In genomic region chr5:73382737-73383646, GRCm38 (mm10) we compare ENCODE assay signal across 9 mouse cellular contexts. TPM values are rescaled to one million over a fixed set of nuclear protein-coding genes. Genes with fewer than 3 reads are reported as not detected.
DNase-seq lines count a peak whose midpoint lies in the region; ATAC-seq lines count a peak whose summit lies in the region.
"Had no signal": no experiment of that assay in that cellular context is flagged by ENCODE, and none has a peak within 500 bp of the region (broad histone marks: within the 10 kb centered on the region; RNA-seq: fewer than 3 reads in every experiment).

No protein-coding gene starts in this region.

- peak; percentile 47 for DNase-seq in kidney, adult 11 months
- peak; percentile 76 for DNase-seq in adrenal gland, postnatal 10 days
- peak; percentile 70 for DNase-seq in embryo, embryonic 11.5 days (ENCODE audit: low read depth, low spot score)
- peak; percentile 81 for DNase-seq in heart, postnatal 4 days
- peak; percentile 60 to 86 for DNase-seq in layer of hippocampus, postnatal 14 days (ENCODE audit: low spot score in 2 of 2)
- peak; percentile 40 for DNase-seq in testis, postnatal 14 days (ENCODE audit: low spot score)

- H3K4me2 ChIP-seq in kidney, embryonic 16.5 days (replicated peaks; ENCODE audit: low read depth, low read length), result no peak overlapping the region
- H3K4me2 ChIP-seq in midbrain, embryonic 15.5 days, result no peak overlapping the region
- H3K4me2 ChIP-seq: lung, embryonic 15.5 days had no signal

- WGBS in kidney, embryonic 16.5 days, result 28% methylated on average over 3 of the region's 3 CpGs
- WGBS in midbrain, embryonic 15.5 days, result 26% methylated on average over 3 of the region's 3 CpGs

- H3K36me3 ChIP-seq in kidney, embryonic 16.5 days (ENCODE audit: insufficient read depth, low read length), result no peaks in the 10 kb centered on the region
- no peaks in the 10 kb centered on the region for H3K36me3 ChIP-seq in midbrain, embryonic 15.5 days (replicated peaks)
- H3K36me3 ChIP-seq: lung, embryonic 15.5 days had no signal

- peaks cover 9% of the 10 kb centered on the region for H3K27me3 ChIP-seq in kidney, embryonic 16.5 days (ENCODE audit: insufficient read depth, low read length)
- peaks cover 3% of the 10 kb centered on the region for H3K27me3 ChIP-seq in midbrain, embryonic 15.5 days (replicated peaks)

- no peaks in the 10 kb centered on the region for H3K9me3 ChIP-seq in kidney, embryonic 16.5 days (ENCODE audit: low read length)
- H3K9me3 ChIP-seq in midbrain, embryonic 15.5 days, result no peaks in the 10 kb centered on the region
- H3K9me3 ChIP-seq: lung, embryonic 15.5 days had no signal

- H3K27ac ChIP-seq in kidney, embryonic 16.5 days (ENCODE audit: low read length), result no peak overlapping the region
- no peak overlapping the region for H3K27ac ChIP-seq in midbrain, embryonic 15.5 days
- H3K27ac ChIP-seq: lung, embryonic 15.5 days had no signal

- no peak overlapping the region for H3K9ac ChIP-seq in kidney, embryonic 16.5 days (replicated peaks; ENCODE audit: low read length)
- no peak overlapping the region for H3K9ac ChIP-seq in midbrain, embryonic 15.5 days
- H3K9ac ChIP-seq: lung, embryonic 15.5 days had no signal

- H3K4me3 ChIP-seq in kidney, embryonic 16.5 days (ENCODE audit: low read length), result no peak overlapping the region
- no peak overlapping the region for H3K4me3 ChIP-seq in midbrain, embryonic 15.5 days
- H3K4me3 ChIP-seq: lung, embryonic 15.5 days had no signal

- no peak for ATAC-seq in kidney, embryonic 16.5 days (ENCODE audit: low FRiP score, low TSS enrichment)
- peak; percentile 43 for ATAC-seq in midbrain, embryonic 15.5 days (replicated peaks)

- H3K4me1 ChIP-seq in kidney, embryonic 16.5 days (ENCODE audit: insufficient read depth, low read length), result peaks cover 6% of the 10 kb centered on the region; the same call in 1 of the 2 replicates
- peaks cover 6% of the 10 kb centered on the region; the same call in 1 of the 2 replicates for H3K4me1 ChIP-seq in midbrain, embryonic 15.5 days

RNA-seq across cellular contexts. Expression of gene Cwh43, which starts 22.9 kb away (rescaled TPM):
- 1.3 and 1.4 TPM in 2 replicates for polyA plus RNA-seq in kidney, embryonic 16.5 days (2015; fragmentation: Nextera tagmentation; extraction: Ambion mirVana)
- not detected for total RNA-seq in adrenal gland, postnatal 10 days (2021)
- not detected for total RNA-seq in heart, postnatal 4 days (2021)
- total RNA-seq in layer of hippocampus, postnatal 14 days (2021), result 1 to 10 TPM; 3.3 to 3.4 TPM
- 0.28 and 0.59 TPM in 2 replicates for polyA plus RNA-seq in midbrain, embryonic 15.5 days (2015; fragmentation: Nextera tagmentation; extraction: Ambion mirVana)
- polyA plus RNA-seq: lung, embryonic 15.5 days had no signal

RNA-seq across cellular contexts. Expression of gene Ociad2, which starts 42.2 kb away (rescaled TPM):
- polyA plus RNA-seq in kidney, embryonic 16.5 days (2015; fragmentation: Nextera tagmentation; extraction: Ambion mirVana), result 11.4 and 11.8 TPM in 2 replicates
- 10 to 100 TPM; 11.8 to 16.4 TPM for total RNA-seq in adrenal gland, postnatal 10 days (2021)
- total RNA-seq in heart, postnatal 4 days (2021), result 10 to 100 TPM in 1 of 2 experiments, 1 to 10 TPM in 1; 9.6 to 12.1 TPM
- total RNA-seq in layer of hippocampus, postnatal 14 days (2021), result 100 to 1,000 TPM; 108 to 112 TPM
- 25.3 and 27.3 TPM in 2 replicates for polyA plus RNA-seq in midbrain, embryonic 15.5 days (2015; fragmentation: Nextera tagmentation; extraction: Ambion mirVana)

Comparison
In these comparisons a context has a peak if more than half of its experiments do, and no peak if none do; other contexts are left out.
1. RNA of gene Ociad2, which starts 42.2 kb away (total RNA-seq): 108 to 112 TPM in layer of hippocampus, postnatal 14 days; 11.8 to 16.4 TPM in adrenal gland, postnatal 10 days and 9.6 to 12.1 TPM in heart, postnatal 4 days; every median in the first group is over 4 times any median in the second.
2. Peak in every context shown above with its lines, with median percentiles within 50 percentile points of each other: DNase-seq.